Mouse (Mus musculus): ENCODE measurements around the gene Cped1. TPM values are rescaled to one million over a fixed set of nuclear protein-coding genes. Genes with fewer than 3 reads are reported as not detected.

Gene Cped1
- polyA plus RNA-seq, 1 experiment from 2014 or later = 22.5 TPM

- H3K4me1 ChIP-seq (replicated peaks; ENCODE audit: control insufficient read depth, insufficient read depth, low read length) = no peaks in the 10 kb centered on the region
- no peak for ATAC-seq (ENCODE audit: low FRiP score)
- no peak overlapping the region for H3K27ac ChIP-seq (ENCODE audit: low read depth, low read length)
- no peak overlapping the region for H3K4me3 ChIP-seq (ENCODE audit: low read depth, low read length)
- no peaks in the 10 kb centered on the region for H3K36me3 ChIP-seq (ENCODE audit: control insufficient read depth, insufficient read depth, low read length)
- H3K4me2 ChIP-seq (replicated peaks; ENCODE audit: low read depth, low read length) = no peak overlapping the region
- H3K27me3 ChIP-seq (ENCODE audit: control insufficient read depth, insufficient read depth, low read length) = no peaks in the 10 kb centered on the region
- no peaks in the 10 kb centered on the region for H3K9me3 ChIP-seq (ENCODE audit: control insufficient read depth, low read length)
- WGBS = 90% methylated on average over 5 of the region's 5 CpGs
- no peak overlapping the region for H3K9ac ChIP-seq (ENCODE audit: low read depth, low read length)
- DNase-seq (ENCODE audit: low spot score) = no peak
Observed at GRCm38 (mm10) chr6:22099832-22100231, 114.1 kb downstream of the Cped1 start.

- Histone ChIP-seq H3K4me1 (replicated peaks; ENCODE audit: control insufficient read depth, insufficient read depth, low read length) (no peaks in the 10 kb centered on the region), H3K27me3 (ENCODE audit: control insufficient read depth, insufficient read depth, low read length) (no peaks in the 10 kb centered on the region), H3K9me3 (ENCODE audit: control insufficient read depth, low read length) (no peaks in the 10 kb centered on the region), H3K36me3 (ENCODE audit: control insufficient read depth, insufficient read depth, low read length) (no peaks in the 10 kb centered on the region), H3K9ac (ENCODE audit: low read depth, low read length) (no peak overlapping the region), H3K4me2 (replicated peaks; ENCODE audit: low read depth, low read length) (no peak overlapping the region), H3K27ac (ENCODE audit: low read depth, low read length) (no peak overlapping the region), H3K4me3 (ENCODE audit: low read depth, low read length) (no peak overlapping the region)
- ATAC-seq (ENCODE audit: low FRiP score) (no peak), DNase-seq (ENCODE audit: low spot score) (no peak)
- 72% methylated on average over 3 of the region's 3 CpGs for WGBS
Observed at GRCm38 (mm10) chr6:22101939-22102338, 116.2 kb downstream of the Cped1 start.

- H3K9me3 ChIP-seq (ENCODE audit: control insufficient read depth, low read length) = no peaks in the 10 kb centered on the region
- no peak overlapping the region for H3K4me2 ChIP-seq (replicated peaks; ENCODE audit: low read depth, low read length)
- WGBS = 89% methylated on average over 4 of the region's 4 CpGs
- H3K27me3 ChIP-seq (ENCODE audit: control insufficient read depth, insufficient read depth, low read length) = no peaks in the 10 kb centered on the region
- no peak overlapping the region for H3K27ac ChIP-seq (ENCODE audit: low read depth, low read length)
- ATAC-seq (ENCODE audit: low FRiP score) (no peak), DNase-seq (ENCODE audit: low spot score) (no peak)
- H3K4me3 ChIP-seq (ENCODE audit: low read depth, low read length) = no peak overlapping the region
- H3K9ac ChIP-seq (ENCODE audit: low read depth, low read length) = no peak overlapping the region
- no peaks in the 10 kb centered on the region for H3K4me1 ChIP-seq (replicated peaks; ENCODE audit: control insufficient read depth, insufficient read depth, low read length)
- no peaks in the 10 kb centered on the region for H3K36me3 ChIP-seq (ENCODE audit: control insufficient read depth, insufficient read depth, low read length)
Observed at GRCm38 (mm10) chr6:22102752-22103151, 117.0 kb downstream of the Cped1 start.

GRCm38 (mm10) chr6:22103713-22104112, 118.0 kb downstream of the Cped1 start:
- H3K9ac ChIP-seq (ENCODE audit: low read depth, low read length) = no peak overlapping the region
- ATAC-seq (ENCODE audit: low FRiP score) (no peak), DNase-seq (ENCODE audit: low spot score) (no peak)

GRCm38 (mm10) chr6:22104211-22104610, 118.5 kb downstream of the Cped1 start:
- no peaks in the 10 kb centered on the region for H3K27me3 ChIP-seq (ENCODE audit: control insufficient read depth, insufficient read depth, low read length)
- H3K9me3 ChIP-seq (ENCODE audit: control insufficient read depth, low read length) = no peaks in the 10 kb centered on the region
- 58% methylated on average over 8 of the region's 8 CpGs for WGBS
- no peak overlapping the region for H3K9ac ChIP-seq (ENCODE audit: low read depth, low read length)
- H3K4me1 ChIP-seq (replicated peaks; ENCODE audit: control insufficient read depth, insufficient read depth, low read length) = no peaks in the 10 kb centered on the region
- DNase-seq (ENCODE audit: low spot score) (no peak), ATAC-seq (ENCODE audit: low FRiP score) (no peak)
- no peaks in the 10 kb centered on the region for H3K36me3 ChIP-seq (ENCODE audit: control insufficient read depth, insufficient read depth, low read length)
- no peak overlapping the region for H3K4me3 ChIP-seq (ENCODE audit: low read depth, low read length)
- no peak overlapping the region for H3K4me2 ChIP-seq (replicated peaks; ENCODE audit: low read depth, low read length)
- no peak overlapping the region for H3K27ac ChIP-seq (ENCODE audit: low read depth, low read length)

More at GRCm38 (mm10) chr6:22103713-22104112, 118.0 kb downstream of the Cped1 start:
- H3K9me3 ChIP-seq (ENCODE audit: control insufficient read depth, low read length) = no peaks in the 10 kb centered on the region
- WGBS = 78% methylated on average over 2 of the region's 3 CpGs
- H3K27ac ChIP-seq (ENCODE audit: low read depth, low read length) = no peak overlapping the region
- H3K4me3 ChIP-seq (ENCODE audit: low read depth, low read length) = no peak overlapping the region
- no peak overlapping the region for H3K4me2 ChIP-seq (replicated peaks; ENCODE audit: low read depth, low read length)
- no peaks in the 10 kb centered on the region for H3K27me3 ChIP-seq (ENCODE audit: control insufficient read depth, insufficient read depth, low read length)
- no peaks in the 10 kb centered on the region for H3K4me1 ChIP-seq (replicated peaks; ENCODE audit: control insufficient read depth, insufficient read depth, low read length)
- H3K36me3 ChIP-seq (ENCODE audit: control insufficient read depth, insufficient read depth, low read length) = no peaks in the 10 kb centered on the region

GRCm38 (mm10) chr6:22114079-22114478, 128.4 kb downstream of the Cped1 start:
- no peaks in the 10 kb centered on the region for H3K36me3 ChIP-seq (ENCODE audit: control insufficient read depth, insufficient read depth, low read length)
- H3K9me3 ChIP-seq (ENCODE audit: control insufficient read depth, low read length) = no peaks in the 10 kb centered on the region
- no peak for ATAC-seq (ENCODE audit: low FRiP score)
- no peak overlapping the region for H3K4me2 ChIP-seq (replicated peaks; ENCODE audit: low read depth, low read length)
- no peaks in the 10 kb centered on the region for H3K4me1 ChIP-seq (replicated peaks; ENCODE audit: control insufficient read depth, insufficient read depth, low read length)
- H3K4me3 ChIP-seq (ENCODE audit: low read depth, low read length) = no peak overlapping the region
- H3K9ac ChIP-seq (ENCODE audit: low read depth, low read length) = no peak overlapping the region
- H3K27me3 ChIP-seq (ENCODE audit: control insufficient read depth, insufficient read depth, low read length) = no peaks in the 10 kb centered on the region
- DNase-seq (ENCODE audit: low spot score) = no peak
- 86% methylated on average over 6 of the region's 6 CpGs for WGBS
- no peak overlapping the region for H3K27ac ChIP-seq (ENCODE audit: low read depth, low read length)

GRCm38 (mm10) chr6:22116679-22117078, 131.0 kb downstream of the Cped1 start:
- 56% methylated on average over 1 of the region's 1 CpGs for WGBS
- no peaks in the 10 kb centered on the region for H3K4me1 ChIP-seq (replicated peaks; ENCODE audit: control insufficient read depth, insufficient read depth, low read length)
- no peak overlapping the region for H3K4me2 ChIP-seq (replicated peaks; ENCODE audit: low read depth, low read length)
- ATAC-seq (ENCODE audit: low FRiP score) = no peak
- no peak overlapping the region for H3K9ac ChIP-seq (ENCODE audit: low read depth, low read length)
- no peaks in the 10 kb centered on the region for H3K27me3 ChIP-seq (ENCODE audit: control insufficient read depth, insufficient read depth, low read length)
- no peaks in the 10 kb centered on the region for H3K36me3 ChIP-seq (ENCODE audit: control insufficient read depth, insufficient read depth, low read length)
- H3K27ac ChIP-seq (ENCODE audit: low read depth, low read length) = no peak overlapping the region
- DNase-seq (ENCODE audit: low spot score) = no peak
- no peaks in the 10 kb centered on the region for H3K9me3 ChIP-seq (ENCODE audit: control insufficient read depth, low read length)
- H3K4me3 ChIP-seq (ENCODE audit: low read depth, low read length) = no peak overlapping the region

- DNase-seq (ENCODE audit: low spot score) (peak; percentile 75), ATAC-seq (ENCODE audit: low FRiP score) (peak; percentile 71; the same call in 1 of the 2 replicates)
- H3K9me3 ChIP-seq (ENCODE audit: control insufficient read depth, low read length) = no peaks in the 10 kb centered on the region
- H3K27me3 ChIP-seq (ENCODE audit: control insufficient read depth, insufficient read depth, low read length) = no peaks in the 10 kb centered on the region
- no peak overlapping the region for H3K4me3 ChIP-seq (ENCODE audit: low read depth, low read length)
- whole genome bisulfite sequencing = 40% methylated on average over 12 of the region's 12 CpGs
- no peak overlapping the region for H3K27ac ChIP-seq (ENCODE audit: low read depth, low read length)
- no peaks in the 10 kb centered on the region for H3K36me3 ChIP-seq (ENCODE audit: control insufficient read depth, insufficient read depth, low read length)
- no peaks in the 10 kb centered on the region for H3K4me1 ChIP-seq (replicated peaks; ENCODE audit: control insufficient read depth, insufficient read depth, low read length)
- H3K9ac ChIP-seq (ENCODE audit: low read depth, low read length) = no peak overlapping the region
- no peak overlapping the region for H3K4me2 ChIP-seq (replicated peaks; ENCODE audit: low read depth, low read length)
Observed at GRCm38 (mm10) chr6:22122080-22122479, 136.4 kb downstream of the Cped1 start.

GRCm38 (mm10) chr6:22122693-22123092, 137.0 kb downstream of the Cped1 start:
- H3K36me3 ChIP-seq (ENCODE audit: control insufficient read depth, insufficient read depth, low read length) = no peaks in the 10 kb centered on the region
- 90% methylated on average over 1 of the region's 1 CpGs for WGBS
- no peaks in the 10 kb centered on the region for H3K9me3 ChIP-seq (ENCODE audit: control insufficient read depth, low read length)
- H3K27me3 ChIP-seq (ENCODE audit: control insufficient read depth, insufficient read depth, low read length) = no peaks in the 10 kb centered on the region
- H3K4me2 ChIP-seq (replicated peaks; ENCODE audit: low read depth, low read length) = no peak overlapping the region
- no peaks in the 10 kb centered on the region for H3K4me1 ChIP-seq (replicated peaks; ENCODE audit: control insufficient read depth, insufficient read depth, low read length)
- H3K27ac ChIP-seq (ENCODE audit: low read depth, low read length) = no peak overlapping the region
- H3K4me3 ChIP-seq (ENCODE audit: low read depth, low read length) = no peak overlapping the region
- ATAC-seq (ENCODE audit: low FRiP score) (no peak), DNase-seq (ENCODE audit: low spot score) (no peak)
- H3K9ac ChIP-seq (ENCODE audit: low read depth, low read length) = no peak overlapping the region
